Mouse (Mus musculus) monocyte, adult 59 days (primary cell): ENCODE results near the gene Gm44790. TPM values are rescaled to one million over a fixed set of nuclear protein-coding genes. Genes with fewer than 3 reads are reported as not detected.

Source experiments
- total RNA-seq, 2 experiments: library from RNA; stranded (reverse); gene quantifications; one replicate each; pipeline ENCODE4 v1.2.4; 2023

The Gm44790 gene
- total RNA-seq = 1 to 10 TPM in 1 of 2 experiments, not detected in 1; 3.8 TPM

GRCm38 (mm10) chr6:86426358-86426757 lies at the start of gene Gm44790:
Gm44790 (plus strand) TSS chr6:86426658.

GRCm38 (mm10) chr6:86396581-86397256 lies 29.7 kb upstream of the Gm44790 start, which contains the start of gene Pcyox1:
Pcyox1 (minus strand) TSS chr6:86397154.

GRCm38 (mm10) chr6:86404100-86404861 lies 22.2 kb upstream of the Gm44790 start, which contains the start of gene Tia1:
Tia1 (plus strand) TSS chr6:86404219.

GRCm38 (mm10) chr6:86438272-86439118 lies 12.0 kb downstream of the Gm44790 start, which contains the start of gene C87436:
C87436 (plus strand) TSS chr6:86438374.

Other genes with a start within 250 kb of the Gm44790 start
- gene Tgfa, start 231.4 kb upstream of the Gm44790 start, total RNA-seq = not detected
- 10 to 100 TPM in 1 of 2 experiments, 1 to 10 TPM in 1; 7.3 to 10.9 TPM for gene Fam136a, start 61.0 kb upstream of the Gm44790 start, total RNA-seq
- 100 to 1,000 TPM; 110 to 137 TPM for gene Snrpg, start 55.4 kb upstream of the Gm44790 start, total RNA-seq
- 10 to 100 TPM; 79.2 to 81.6 TPM for gene Pcyox1, start 29.5 kb upstream of the Gm44790 start, total RNA-seq
- 10 to 100 TPM; 39.7 to 44.3 TPM for gene Tia1, start 22.4 kb upstream of the Gm44790 start, total RNA-seq
- 10 to 100 TPM; 24.3 to 32.5 TPM for gene C87436, start 11.7 kb downstream of the Gm44790 start, total RNA-seq
- gene Pcbp1, start 99.7 kb downstream of the Gm44790 start, total RNA-seq = 100 to 1,000 TPM; 241 to 261 TPM
- gene Asprv1, start 201.5 kb downstream of the Gm44790 start, total RNA-seq = 1 to 10 TPM in 1 of 2 experiments, under 1 TPM in 1; 0.63 to 1.0 TPM
- 10 to 100 TPM; 28.2 to 32.2 TPM for gene Mxd1, start 242.5 kb downstream of the Gm44790 start, total RNA-seq